Mouse (Mus musculus) heart, embryonic 13.5 days (tissue): ENCODE results near the gene Higd2a. TPM values are rescaled to one million over a fixed set of nuclear protein-coding genes. Genes with fewer than 3 reads are reported as not detected.

Experiments
- ATAC-seq: fragments of 200-750 bp; cut with Nextera tagmentation; 2 replicates; pipeline ENCODE4 v1.8.0; 2017; ENCODE audit warnings: moderate TSS enrichment; ENCODE audit not compliant: insufficient number of reproducible peaks, low FRiP score, low TSS enrichment; ENCODE audit errors: extremely low read depth
- H3K27ac ChIP-seq: fragments of 300-500 bp; sonication (generic); replicated peaks from 2 replicates; pipeline ENCODE4 v1.5.1; 2015; ENCODE audit warnings: moderate library complexity, mild to moderate bottlenecking, inconsistent platforms
- H3K27me3 ChIP-seq: fragments of 300-500 bp; sonication (generic); replicated peaks from 2 replicates; pipeline ENCODE4 v1.6.1; 2015; ENCODE audit warnings: mild to moderate bottlenecking, inconsistent platforms
- H3K36me3 ChIP-seq: fragments of 300-500 bp; sonication (generic); 2 replicates; pipeline ENCODE4 v1.6.1; 2015; ENCODE audit warnings: mild to moderate bottlenecking, inconsistent platforms
- H3K4me1 ChIP-seq: fragments of 300-500 bp; sonication (generic); 2 replicates; pipeline ENCODE4 v1.6.1; 2015; ENCODE audit warnings: inconsistent platforms
- H3K4me2 ChIP-seq: fragments of 300-500 bp; sonication (generic); 2 replicates; pipeline ENCODE4 v1.6.1; 2015; ENCODE audit warnings: inconsistent platforms, mild to moderate bottlenecking, moderate library complexity
- H3K4me3 ChIP-seq: fragments of 300-500 bp; sonication (generic); 2 replicates; pipeline ENCODE4 v1.5.1; 2015; ENCODE audit warnings: moderate library complexity, mild to moderate bottlenecking, inconsistent platforms
- H3K9ac ChIP-seq: fragments of 300-500 bp; sonication (generic); 2 replicates; pipeline ENCODE4 v1.6.1; 2015; ENCODE audit warnings: inconsistent platforms, mild to moderate bottlenecking, moderate library complexity
- H3K9me3 ChIP-seq: fragments of 300-500 bp; sonication (generic); 2 replicates; pipeline ENCODE4 v1.6.1; 2016; ENCODE audit warnings: inconsistent platforms
- WGBS: fragments of 180-500 bp; shearing (Covaris S2); methylation state at CpG from one replicate; pipeline ENCODE4 v1.1.7; 2015; ENCODE audit warnings: mixed read lengths; 5-methylcytosine and 5-hydroxymethylcytosine counted together
- microRNA-seq: library from miRNA; unstranded; fragments of <30 nt; microRNA quantifications from one replicate; pipeline ENCODE4, GENCODE M21; 2016
- polyA plus RNA-seq: library from polyadenylated mRNA; unstranded; fragments of >200 nt; fragmentation: Nextera tagmentation; extraction: Ambion mirVana; gene quantifications from 2 replicates; pipeline ENCODE4 v1.2.1, GENCODE M21; 2015

Higd2a gene
- polyA plus RNA-seq, 1 experiment from 2014 or later, result 229 TPM

DNA sequence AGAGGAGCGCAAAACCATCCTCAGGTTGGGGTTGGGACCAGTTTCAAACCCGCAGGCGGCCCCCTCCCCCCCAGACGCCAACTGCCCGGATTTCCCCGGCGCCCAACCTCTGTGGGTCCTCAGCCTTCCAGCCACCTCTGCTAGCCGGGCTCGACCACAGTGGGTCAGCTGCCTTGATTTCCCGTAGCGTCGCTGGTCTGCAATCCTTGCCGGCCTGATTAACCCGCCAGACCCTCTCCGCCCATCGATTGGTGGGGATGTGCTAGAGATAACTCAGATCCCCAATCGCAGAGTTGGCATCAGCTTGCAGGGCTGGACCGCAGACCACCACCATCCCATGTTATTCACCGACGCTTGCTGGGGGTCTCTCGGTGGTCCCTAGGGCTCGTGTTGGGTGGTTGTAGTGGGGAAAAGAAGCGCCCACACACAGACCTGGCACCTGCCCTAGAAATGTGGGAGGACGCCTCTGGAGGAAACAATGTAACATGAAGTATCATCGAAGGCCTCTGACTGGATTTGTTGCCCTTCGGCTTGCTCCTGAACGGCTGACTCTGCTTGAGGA is 32.0 kb downstream of the Higd2a start:
- Histone ChIP-seq H3K4me2 (peak overlapping the region; percentile 91), H3K27me3 (0 out of 2 replicates have a peak, but pooled peaks cover 4% of the 10 kb centered on the region), H3K27ac (peak overlapping the region; percentile 83), H3K36me3 (peaks cover 6% of the 10 kb centered on the region; the same call in 1 of the 2 replicates), H3K9ac (peak overlapping the region; percentile 99), H3K4me1 (peaks cover 27% of the 10 kb centered on the region), H3K4me3 (peak overlapping the region; percentile 98), H3K9me3 (no peaks in the 10 kb centered on the region)
- 1% methylated on average over 27 of the region's 27 CpGs for WGBS
- peak; percentile 23; the same call in 1 of the 2 replicates for ATAC-seq

- ATAC-seq, result no peak
- no peaks in the 10 kb centered on the region for H3K27me3 ChIP-seq
- H3K9ac ChIP-seq, result no peak overlapping the region
- H3K4me2 ChIP-seq, result no peak overlapping the region
- 74% methylated on average over 4 of the region's 4 CpGs for whole genome bisulfite sequencing
- no peaks in the 10 kb centered on the region for H3K9me3 ChIP-seq
- H3K36me3 ChIP-seq, result peaks cover 38% of the 10 kb centered on the region
- H3K4me1 ChIP-seq, result peaks cover 9% of the 10 kb centered on the region; the same call in 1 of the 2 replicates
- no peak overlapping the region for H3K27ac ChIP-seq
- H3K4me3 ChIP-seq, result no peak overlapping the region
These were observed 39.1 kb downstream of the Higd2a start for GRCm38 (mm10) chr13:54629128-54629527.

DNA sequence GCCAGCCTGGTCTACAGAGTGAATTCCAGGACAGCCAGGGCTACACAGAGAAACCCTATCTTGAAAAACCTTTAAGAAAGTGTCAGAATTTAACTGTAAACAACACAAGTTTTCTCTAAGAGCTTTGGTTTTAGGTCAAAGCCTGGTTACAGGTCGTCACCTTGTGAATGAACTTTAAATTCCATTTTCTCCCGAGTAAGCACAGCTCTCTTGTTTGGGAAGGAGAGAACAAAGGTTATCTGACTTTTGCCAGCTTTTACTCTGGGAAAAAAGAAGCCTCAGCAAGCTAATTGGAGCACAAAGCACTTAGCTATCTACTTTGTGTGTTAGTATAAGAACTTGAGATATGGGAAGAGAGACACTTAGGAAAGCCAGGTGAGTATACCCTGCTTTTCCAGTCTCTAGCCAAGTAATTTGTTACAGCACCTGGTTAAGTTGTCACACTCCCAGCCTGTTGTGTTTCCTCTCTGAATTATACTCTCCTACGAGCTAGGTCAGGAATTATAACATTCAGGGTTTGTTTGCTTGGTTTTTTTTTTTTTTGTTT is 42.8 kb downstream of the Higd2a start:
- H3K4me2 ChIP-seq, result no peak overlapping the region
- H3K9me3 ChIP-seq, result no peaks in the 10 kb centered on the region
- no peak overlapping the region for H3K27ac ChIP-seq
- no peaks in the 10 kb centered on the region for H3K27me3 ChIP-seq
- no peak for ATAC-seq
- WGBS, result 57% methylated on average over 3 of the region's 3 CpGs
- H3K4me3 ChIP-seq, result no peak overlapping the region
- H3K9ac ChIP-seq, result no peak overlapping the region
- H3K4me1 ChIP-seq, result peaks cover 4% of the 10 kb centered on the region; the same call in 1 of the 2 replicates
- peaks cover 51% of the 10 kb centered on the region for H3K36me3 ChIP-seq

- 93% methylated on average over 3 of the region's 3 CpGs for WGBS
- peaks cover 4% of the 10 kb centered on the region; the same call in 1 of the 2 replicates for H3K4me1 ChIP-seq
- no peak for ATAC-seq
- H3K9ac ChIP-seq, result no peak overlapping the region
- no peak overlapping the region for H3K27ac ChIP-seq
- no peak overlapping the region for H3K4me3 ChIP-seq
- no peaks in the 10 kb centered on the region for H3K27me3 ChIP-seq
- peaks cover 62% of the 10 kb centered on the region for H3K36me3 ChIP-seq
- no peak overlapping the region for H3K4me2 ChIP-seq
- no peaks in the 10 kb centered on the region for H3K9me3 ChIP-seq
These were observed 45.0 kb downstream of the Higd2a start for GRCm38 (mm10) chr13:54635011-54635410.

Small RNA genes within 50 kb of the gene (microRNA-seq; reads per million reads assigned to microRNA genes)
- gene Gm24195, result not detected

Other genes with a start within 250 kb of the Higd2a start
- gene Cplx2, start 218.9 kb upstream of the Higd2a start, polyA plus RNA-seq, result 2.2 and 2.9 TPM in 2 replicates
- gene Thoc3, start 121.4 kb upstream of the Higd2a start, polyA plus RNA-seq, result 76.7 and 83.8 TPM in 2 replicates
- 5.4 and 5.7 TPM in 2 replicates for gene Simc1, start 86.4 kb upstream of the Higd2a start, polyA plus RNA-seq
- 110 and 122 TPM in 2 replicates for gene 4833439L19Rik, start 24.8 kb upstream of the Higd2a start, polyA plus RNA-seq
- 19.0 and 19.2 TPM in 2 replicates for gene Arl10, start 15.2 kb upstream of the Higd2a start, polyA plus RNA-seq
- gene Nop16, start 117 bp upstream of the Higd2a start, polyA plus RNA-seq, result 60.6 and 60.9 TPM in 2 replicates
- gene Cltb, start 21.1 kb downstream of the Higd2a start, polyA plus RNA-seq, result 44.6 and 50.3 TPM in 2 replicates
- 42.6 and 45.5 TPM in 2 replicates for gene Faf2, start 31.6 kb downstream of the Higd2a start, polyA plus RNA-seq
- gene Rnf44, start 103.7 kb downstream of the Higd2a start, polyA plus RNA-seq, result 53.2 and 54.8 TPM in 2 replicates
- gene Cdhr2, start 111.3 kb downstream of the Higd2a start, polyA plus RNA-seq, result 0.45 TPM in 1 of 2 replicates, not detected in the other
- not detected in 2 replicates for gene Gprin1, start 159.7 kb downstream of the Higd2a start, polyA plus RNA-seq
- not detected in 2 replicates for gene Sncb, start 176.4 kb downstream of the Higd2a start, polyA plus RNA-seq
- gene Eif4e1b, start 193.8 kb downstream of the Higd2a start, polyA plus RNA-seq, result not detected in 2 replicates
- gene Tspan17, start 199.2 kb downstream of the Higd2a start, polyA plus RNA-seq, result 5.3 TPM in 2 replicates